Mouse (Mus musculus): ENCODE data around the gene Tmem116.

DNA sequence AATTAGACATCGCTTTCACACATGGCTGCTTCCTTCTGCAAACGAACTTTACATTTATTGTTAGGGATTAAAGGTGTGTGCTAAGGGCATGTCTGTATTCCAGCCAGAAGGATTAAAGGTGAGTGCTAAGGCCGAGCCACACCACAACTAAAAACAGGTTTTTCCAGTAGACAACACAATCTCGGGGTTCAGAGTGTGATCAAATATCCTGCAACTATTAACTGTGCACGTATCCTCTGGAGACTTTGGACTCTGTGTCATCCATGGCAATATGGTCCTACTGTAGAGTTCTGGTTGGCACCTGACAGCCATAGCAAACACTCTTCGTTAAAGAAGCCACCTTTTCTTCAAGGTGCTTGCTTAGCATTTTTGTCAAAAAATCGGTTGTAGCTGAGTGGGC, 58.3 kb downstream of the Tmem116 start:
- TF ChIP-seq CTCF (IDR thresholded peaks at IDR 0.05; ENCODE audit: control insufficient read depth, insufficient read depth, insufficient read length) = no peak
- TF ChIP-seq FOSL1 (IDR thresholded peaks at IDR 0.05; ENCODE audit: insufficient read depth, low read length, poor library complexity, severe bottlenecking) = no peak
- no peak for TF ChIP-seq MAX (IDR thresholded peaks at IDR 0.05)
- no peak for TF ChIP-seq MYOG (IDR thresholded peaks at IDR 0.05; ENCODE audit: control insufficient read depth, extremely low read depth, insufficient read length)
- no peak for TF ChIP-seq USF1 (IDR thresholded peaks at IDR 0.05; ENCODE audit: low read depth)
- no peak for TF ChIP-seq CEBPB (IDR thresholded peaks at IDR 0.05; ENCODE audit: low read depth)
- no peak for TF ChIP-seq MYOD1 (IDR thresholded peaks at IDR 0.05; ENCODE audit: control insufficient read depth, insufficient read length, low read depth)
